Mouse (Mus musculus): Measurements from ENCODE around the gene Zfp664.

- TF ChIP-seq CTCF (conservative IDR thresholded peaks at IDR 0.05; ENCODE audit: low read length) (no peak), NANOG (IDR thresholded peaks at IDR 0.05; ENCODE audit: borderline replicate concordance, low read length) (no peak)
These were observed 10.2 kb upstream of the Zfp664 start for GRCm38 (mm10) chr5:124852294-124852693.
